Mouse (Mus musculus) kidney, postnatal 0 days (tissue): ENCODE measurements around the gene Serinc5. TPM values are rescaled to one million over a fixed set of nuclear protein-coding genes. Genes with fewer than 3 reads are reported as not detected.

Source experiments
- ATAC-seq: fragments of 200-750 bp; cut with Nextera tagmentation; replicated peaks from 2 replicates; pipeline ENCODE4 v1.8.0; 2017; ENCODE audit warnings: low read depth, moderate number of reproducible peaks, moderate TSS enrichment, moderate library complexity; ENCODE audit not compliant: low FRiP score
- DNase-seq: peaks from one replicate; pipeline ENCODE4 v3.0.0-alpha.2; 2016; ENCODE audit warnings: low spot score
- H3K27ac ChIP-seq: fragments of 300-500 bp; sonication (generic); 2 replicates; pipeline ENCODE4 v1.5.1; 2014; ENCODE audit warnings: mild to moderate bottlenecking
- H3K27me3 ChIP-seq: fragments of 300-500 bp; sonication (generic); 2 replicates; pipeline ENCODE4 v1.6.1; 2014; ENCODE audit warnings: low read length, mixed read lengths; ENCODE audit not compliant: insufficient read depth
- H3K36me3 ChIP-seq: fragments of 300-500 bp; sonication (generic); 2 replicates; pipeline ENCODE4 v1.6.1; 2014; ENCODE audit warnings: low read length, mixed read lengths; ENCODE audit not compliant: insufficient read depth
- H3K4me1 ChIP-seq: fragments of 300-500 bp; sonication (generic); replicated peaks from 2 replicates; pipeline ENCODE4 v1.6.1; 2014; ENCODE audit warnings: antibody characterized with exemption, low read length, mixed read lengths; ENCODE audit not compliant: insufficient read depth
- H3K4me2 ChIP-seq: fragments of 300-500 bp; sonication (generic); 2 replicates; pipeline ENCODE4 v1.6.1; 2014; ENCODE audit warnings: mild to moderate bottlenecking, low read length, moderate library complexity, mixed read lengths
- H3K4me3 ChIP-seq: fragments of 300-500 bp; sonication (generic); replicated peaks from 2 replicates; pipeline ENCODE4 v1.5.1; 2014; ENCODE audit warnings: low read depth, low read length
- H3K9ac ChIP-seq: fragments of 300-500 bp; sonication (generic); 2 replicates; pipeline ENCODE4 v1.6.1; 2014; ENCODE audit warnings: low read depth, low read length
- H3K9me3 ChIP-seq: fragments of 300-500 bp; sonication (generic); replicated peaks from 2 replicates; pipeline ENCODE4 v1.6.1; 2016; ENCODE audit warnings: low read length, inconsistent platforms, mixed read lengths
- CTCF ChIP-seq: IDR thresholded peaks from 2 replicates; pipeline ENCODE4 v1.5.1; 2016; ENCODE audit warnings: antibody characterized with exemption, low read depth, mild to moderate bottlenecking, moderate library complexity
- WGBS: fragments of 180-500 bp; shearing (Covaris S2); extraction: QIAGEN DNeasy Blood & Tissue Kit; methylation state at CpG from one replicate; pipeline ENCODE4 v1.1.7; 2014; 5-methylcytosine and 5-hydroxymethylcytosine counted together
- polyA plus RNA-seq: library from polyadenylated mRNA; unstranded; fragments of >200 nt; fragmentation: Nextera tagmentation; extraction: Ambion mirVana; gene quantifications from 2 replicates; pipeline ENCODE4 v1.2.1, GENCODE M21; 2015

Gene Serinc5
- polyA plus RNA-seq, 1 experiment from 2014 or later = 14.8 TPM

- Histone ChIP-seq H3K27ac (no peak overlapping the region), H3K9ac (no peak overlapping the region), H3K4me1 (no peaks in the 10 kb centered on the region), H3K27me3 (no peaks in the 10 kb centered on the region), H3K9me3 (no peaks in the 10 kb centered on the region), H3K36me3 (peaks cover 18% of the 10 kb centered on the region), H3K4me2 (no peak overlapping the region), H3K4me3 (no peak overlapping the region)
- DNase-seq = no peak
- no peak for TF ChIP-seq CTCF
- no peak for ATAC-seq
- WGBS = 97% methylated on average over 1 of the region's 1 CpGs
These were observed 100.9 kb downstream of the Serinc5 start for GRCm38 (mm10) chr13:92711821-92712220.

DNA sequence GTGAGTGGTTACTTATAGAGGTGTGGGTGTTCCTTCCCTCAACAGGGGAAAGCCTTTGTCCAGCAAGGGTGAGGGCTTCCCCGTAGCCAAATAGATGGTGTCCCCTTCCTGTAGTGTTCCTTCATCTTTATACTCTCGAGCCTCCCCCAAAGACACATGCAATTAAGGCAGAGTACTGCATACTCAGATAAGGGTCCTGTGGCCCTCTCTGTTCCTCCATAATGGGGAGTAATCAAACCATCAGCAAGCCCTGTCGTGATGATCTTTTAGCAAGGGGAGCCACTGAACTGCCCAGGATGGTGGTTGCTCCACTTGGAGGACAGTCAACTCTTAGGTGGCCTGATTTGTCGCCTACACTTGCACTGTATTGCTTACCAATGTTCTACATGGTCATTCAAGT lies 101.7 kb downstream of the Serinc5 start:
- no peaks in the 10 kb centered on the region for H3K27me3 ChIP-seq
- H3K4me3 ChIP-seq = no peak overlapping the region
- peaks cover 18% of the 10 kb centered on the region for H3K36me3 ChIP-seq
- H3K4me1 ChIP-seq = no peaks in the 10 kb centered on the region
- no peak overlapping the region for H3K9ac ChIP-seq
- H3K9me3 ChIP-seq = no peaks in the 10 kb centered on the region
- H3K27ac ChIP-seq = no peak overlapping the region
- no peak for TF ChIP-seq CTCF
- ATAC-seq (no peak), DNase-seq (no peak)
- no peak overlapping the region for H3K4me2 ChIP-seq
- 84% methylated on average over 4 of the region's 4 CpGs for WGBS

DNA sequence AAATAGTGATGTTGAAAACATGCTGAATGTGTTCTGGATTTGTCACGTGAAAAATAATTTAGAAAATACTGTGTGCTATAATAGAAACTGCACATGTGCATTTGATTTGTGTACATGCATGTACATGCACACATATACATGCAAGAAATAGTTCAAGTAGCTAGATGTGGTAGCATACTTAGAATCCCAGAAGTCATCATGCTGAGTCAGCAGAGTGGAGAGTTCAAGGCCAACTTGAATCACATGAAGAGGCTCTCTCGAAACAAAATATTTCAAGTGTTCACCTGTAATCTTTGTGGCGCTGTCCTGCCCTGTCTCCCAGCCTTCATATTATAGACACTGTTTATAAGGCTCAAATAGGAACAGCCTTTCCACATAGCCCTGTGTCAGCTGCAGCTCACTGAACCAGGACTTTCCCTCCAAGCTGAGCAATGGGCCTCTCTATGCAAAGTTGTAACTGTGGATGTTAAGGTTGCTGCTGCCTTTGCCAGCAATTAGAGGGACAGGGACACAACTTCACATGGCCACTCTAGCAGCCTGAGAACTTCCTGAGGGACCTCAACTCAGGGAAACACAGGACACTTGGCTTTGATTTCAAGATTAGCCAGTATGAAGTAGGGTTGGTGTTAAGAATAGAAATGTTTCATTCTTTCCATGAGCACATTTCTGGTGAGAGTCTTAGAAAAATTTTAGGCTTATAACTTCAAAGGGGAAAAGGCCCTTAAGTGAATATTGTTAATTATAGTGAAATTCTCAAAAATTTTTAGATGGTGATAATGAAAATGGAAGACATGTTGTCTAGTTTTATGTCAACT lies 107.2 kb downstream of the Serinc5 start:
- TF ChIP-seq CTCF = no peak
- no peak for ATAC-seq

GRCm38 (mm10) chr13:92721006-92721405 lies 110.1 kb downstream of the Serinc5 start:
- no peaks in the 10 kb centered on the region for H3K9me3 ChIP-seq
- no peaks in the 10 kb centered on the region for H3K27me3 ChIP-seq
- no peak for TF ChIP-seq CTCF
- H3K4me2 ChIP-seq = no peak overlapping the region
- ATAC-seq (no peak), DNase-seq (no peak)
- no peak overlapping the region for H3K27ac ChIP-seq
- WGBS = 83% methylated on average over 4 of the region's 4 CpGs
- H3K36me3 ChIP-seq = no peaks in the 10 kb centered on the region
- no peak overlapping the region for H3K4me3 ChIP-seq
- no peak overlapping the region for H3K9ac ChIP-seq
- no peaks in the 10 kb centered on the region for H3K4me1 ChIP-seq

More for the DNA sequence above, 107.2 kb downstream of the Serinc5 start:
- no peak overlapping the region for H3K9ac ChIP-seq
- H3K9me3 ChIP-seq = no peaks in the 10 kb centered on the region
- no peaks in the 10 kb centered on the region for H3K4me1 ChIP-seq
- no peak overlapping the region for H3K27ac ChIP-seq
- WGBS = 94% methylated on average over 3 of the region's 3 CpGs
- DNase-seq = no peak
- no peak overlapping the region for H3K4me2 ChIP-seq
- no peak overlapping the region for H3K4me3 ChIP-seq
- no peaks in the 10 kb centered on the region for H3K36me3 ChIP-seq
- no peaks in the 10 kb centered on the region for H3K27me3 ChIP-seq

GRCm38 (mm10) chr13:92722389-92722788 lies 111.5 kb downstream of the Serinc5 start:
- Histone ChIP-seq H3K27me3 (no peaks in the 10 kb centered on the region), H3K27ac (no peak overlapping the region), H3K4me2 (no peak overlapping the region), H3K9ac (no peak overlapping the region), H3K4me3 (no peak overlapping the region), H3K9me3 (no peaks in the 10 kb centered on the region), H3K4me1 (no peaks in the 10 kb centered on the region), H3K36me3 (no peaks in the 10 kb centered on the region)
- ATAC-seq = no peak; the same call in 1 of the 2 replicates
- TF ChIP-seq CTCF = no peak
- no peak for DNase-seq
- WGBS = 46% methylated on average over 5 of the region's 5 CpGs

- H3K9ac ChIP-seq = no peak overlapping the region
- no peak overlapping the region for H3K4me2 ChIP-seq
- DNase-seq = no peak
- TF ChIP-seq CTCF = no peak
- WGBS = 45% methylated on average over 13 of the region's 13 CpGs
- no peak overlapping the region for H3K27ac ChIP-seq
- H3K9me3 ChIP-seq = no peaks in the 10 kb centered on the region
- H3K36me3 ChIP-seq = no peaks in the 10 kb centered on the region
- H3K27me3 ChIP-seq = no peaks in the 10 kb centered on the region
- H3K4me3 ChIP-seq = no peak overlapping the region
- no peak for ATAC-seq
- H3K4me1 ChIP-seq = no peaks in the 10 kb centered on the region
These were observed 118.9 kb downstream of the Serinc5 start for GRCm38 (mm10) chr13:92729811-92730210.
